Mouse (Mus musculus): ENCODE results near the gene St6galnac6.

St6galnac6 gene

DNA sequence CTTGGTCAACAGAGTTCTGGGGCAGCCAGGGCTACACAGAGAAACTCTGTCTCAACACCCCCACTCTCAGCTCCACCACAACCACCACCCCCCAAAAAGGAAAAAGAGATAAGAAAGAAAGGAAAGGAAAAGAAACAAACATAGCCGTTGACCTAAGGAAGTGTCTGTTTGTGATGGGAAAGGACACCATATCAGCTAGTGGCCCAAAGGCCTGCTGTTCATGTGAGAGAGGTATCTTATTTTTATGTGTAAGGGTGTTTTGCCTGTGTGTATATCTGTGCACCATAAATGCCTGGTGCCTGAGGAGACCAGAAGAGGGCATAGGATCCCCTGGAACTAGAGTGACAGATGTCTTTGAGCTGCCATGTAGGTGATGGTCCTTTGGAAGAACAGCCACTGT lies 40.1 kb downstream of the St6galnac6 start:
- no peak for DNase-seq (ENCODE audit: low read depth)

DNA sequence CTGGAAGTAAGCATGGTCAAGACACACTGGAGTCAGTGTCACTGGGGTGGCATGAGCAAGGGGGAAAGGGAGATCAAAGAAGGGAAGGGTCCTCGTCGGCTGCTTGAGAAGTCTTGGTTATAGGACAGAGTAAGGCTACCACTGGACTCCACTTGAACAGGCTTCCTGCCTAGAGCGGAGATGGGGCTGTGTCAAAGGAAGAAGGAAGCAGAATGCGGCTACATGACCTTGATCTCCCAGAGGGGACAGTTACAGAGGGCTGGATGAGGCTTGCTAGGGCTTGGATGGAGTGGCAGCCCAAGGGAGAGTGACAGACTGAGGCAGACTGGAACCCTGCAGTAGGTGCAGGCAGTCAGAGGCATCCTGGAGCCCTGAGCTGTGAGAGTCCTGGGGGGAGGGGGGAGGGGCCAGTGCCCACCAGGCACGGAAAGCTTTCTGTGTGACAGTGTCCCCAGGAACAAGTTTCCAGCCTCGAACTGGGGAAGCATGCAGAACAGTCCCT lies 41.1 kb downstream of the St6galnac6 start:
- no peak for DNase-seq (ENCODE audit: low read depth)

DNA sequence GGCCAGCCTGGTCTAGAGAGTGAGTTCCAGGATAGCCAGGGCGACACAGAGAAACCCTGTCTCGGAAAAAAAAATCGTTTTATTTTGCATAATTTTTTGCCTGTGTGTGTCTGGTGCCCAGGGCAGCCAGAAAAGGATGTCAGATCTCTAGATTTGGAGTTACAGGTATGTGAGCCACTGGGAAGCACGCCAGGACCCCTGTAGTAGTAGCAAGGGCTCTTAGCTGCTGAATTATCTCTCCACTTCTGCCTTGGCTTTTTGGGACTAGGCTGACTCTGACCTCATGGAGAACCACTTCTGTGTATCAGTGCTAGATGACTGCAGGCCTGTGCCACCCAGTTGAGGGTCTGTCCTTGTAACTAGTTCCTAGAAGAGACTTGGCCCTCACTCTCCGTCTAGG lies 42.3 kb downstream of the St6galnac6 start:
- DNase-seq (ENCODE audit: low read depth): no peak

DNA sequence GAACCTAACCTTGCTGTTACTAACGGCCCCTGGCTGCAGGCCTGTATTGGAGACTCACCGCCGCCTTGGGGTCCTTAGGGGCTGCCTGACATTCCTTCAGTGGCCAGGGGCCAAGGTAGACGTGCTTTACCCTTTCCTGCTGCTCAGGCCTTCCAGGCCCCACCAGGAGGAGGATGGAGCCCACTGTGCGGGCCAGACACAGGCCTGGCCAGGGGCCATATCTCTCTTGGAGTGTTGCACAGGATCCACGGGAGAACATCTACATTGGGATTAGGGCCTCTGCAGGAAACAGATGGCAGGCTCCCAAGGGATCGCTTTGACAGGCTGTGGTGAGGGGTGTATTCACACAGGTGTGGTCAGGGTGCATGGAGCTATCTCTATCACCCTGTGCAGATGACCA lies 43.3 kb downstream of the St6galnac6 start:
- no peak for DNase-seq (ENCODE audit: low read depth)

DNA sequence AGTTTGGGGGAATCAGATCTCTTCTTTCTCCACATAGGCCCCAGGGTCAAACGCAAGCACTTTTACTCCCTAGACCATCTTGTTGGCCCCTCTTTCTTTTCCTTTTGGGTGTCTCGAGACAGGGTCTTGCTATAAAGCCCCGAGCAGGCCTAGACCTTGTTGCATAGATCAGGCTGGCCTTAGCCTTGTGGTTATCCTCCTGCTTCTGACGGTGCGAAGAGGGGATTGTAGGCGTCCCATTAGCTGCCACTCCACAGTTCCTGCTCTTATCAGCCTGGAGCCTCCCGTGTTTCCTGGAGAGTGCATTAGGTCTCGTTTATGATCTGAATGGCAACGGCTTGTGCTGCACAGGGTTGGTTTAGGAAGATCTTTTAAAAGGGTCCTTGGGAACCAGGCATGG lies 44.6 kb downstream of the St6galnac6 start:
- no peak for DNase-seq (ENCODE audit: low read depth)

DNA sequence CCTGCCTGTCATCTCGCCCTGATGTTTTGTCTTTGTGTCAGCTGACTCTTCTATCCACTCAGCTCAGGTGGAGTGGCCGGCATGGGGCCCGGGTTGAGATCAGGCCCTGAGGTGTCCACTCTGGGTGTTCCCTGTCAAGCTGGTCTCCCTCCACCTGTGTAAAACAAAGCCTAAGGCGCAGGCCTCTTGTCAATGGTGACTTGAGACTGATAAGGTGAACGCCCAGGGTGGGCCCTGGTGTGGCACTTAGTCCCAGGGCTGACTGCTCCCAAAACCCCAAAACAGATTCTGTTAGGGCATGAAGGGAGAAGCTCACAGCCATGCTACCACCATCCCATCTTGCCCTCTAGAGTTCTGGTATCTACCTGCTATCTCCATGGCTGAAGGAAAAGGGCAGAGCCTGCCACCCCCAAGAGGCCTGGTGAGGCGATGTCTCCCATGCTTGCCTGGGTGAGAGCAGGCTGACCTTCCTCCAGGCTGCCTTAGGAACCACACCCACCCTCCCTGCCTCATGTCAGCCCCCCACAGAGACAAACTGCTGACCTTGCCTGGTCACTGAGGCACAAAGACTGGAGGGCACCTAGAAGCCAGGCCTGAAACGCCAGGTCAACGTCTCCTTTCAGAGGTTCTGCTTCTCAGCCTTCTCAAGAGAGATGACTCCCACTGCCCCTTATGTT lies 45.4 kb downstream of the St6galnac6 start:
- no peak for DNase-seq (ENCODE audit: low read depth)

DNA sequence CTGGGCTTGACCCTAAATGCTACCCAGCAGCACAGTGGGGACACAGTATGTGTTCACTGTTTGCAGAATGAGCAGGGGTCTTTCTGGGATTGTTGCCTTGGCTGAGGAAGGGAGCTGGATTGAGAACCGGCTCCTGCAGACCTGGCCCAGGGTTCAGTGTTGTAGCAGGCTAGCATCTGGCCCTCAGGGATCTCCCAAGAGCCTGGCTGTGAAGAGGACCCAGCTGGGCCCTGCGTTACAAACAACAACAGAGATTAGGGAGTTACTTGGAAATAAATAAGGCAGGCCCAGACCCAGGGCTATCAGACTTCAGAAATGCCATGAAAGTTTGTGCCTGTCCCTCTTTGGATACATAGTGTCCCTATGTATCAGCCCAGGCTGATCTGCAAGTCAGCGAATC lies 46.1 kb downstream of the St6galnac6 start:
- DNase-seq (ENCODE audit: low read depth): no peak

DNA sequence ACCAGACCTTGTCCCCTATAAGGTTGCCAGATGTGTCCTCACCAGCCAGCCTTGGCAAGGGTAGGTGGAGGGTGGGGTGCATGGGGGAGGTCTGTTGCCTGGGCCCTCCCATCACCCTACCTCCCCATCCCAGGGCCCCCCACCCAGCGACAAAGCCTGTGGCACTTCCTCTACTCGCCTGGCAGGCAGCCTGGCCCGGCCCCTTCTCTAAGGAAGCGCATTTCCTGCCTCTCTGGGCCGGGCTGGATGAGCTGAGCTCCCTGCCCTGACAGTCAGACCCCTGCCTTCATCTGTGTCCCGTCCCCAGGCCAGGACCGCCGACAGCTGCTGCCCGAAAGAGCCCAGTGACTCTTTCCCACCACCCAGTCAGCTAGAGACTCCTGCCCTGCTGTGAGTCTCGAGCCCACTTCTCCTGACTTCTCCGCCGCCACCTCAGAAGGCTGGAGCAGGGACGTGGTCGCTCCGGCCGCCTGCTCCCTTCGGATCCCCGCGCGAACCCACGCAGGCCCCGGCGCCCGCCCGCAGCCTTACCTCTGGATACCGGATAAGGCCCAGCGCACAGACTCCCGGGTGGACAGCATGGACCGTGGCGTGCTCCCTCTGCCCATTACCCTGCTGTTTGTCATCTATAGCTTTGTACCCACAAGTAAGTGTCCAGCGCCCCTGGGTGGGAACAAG lies 47.0 kb downstream of the St6galnac6 start, which contains the start of gene Eng:
TSS of gene Eng (plus strand) at position 217 of the 678 bp plus-strand sequence.
- no peak for DNase-seq (ENCODE audit: low read depth)

DNA sequence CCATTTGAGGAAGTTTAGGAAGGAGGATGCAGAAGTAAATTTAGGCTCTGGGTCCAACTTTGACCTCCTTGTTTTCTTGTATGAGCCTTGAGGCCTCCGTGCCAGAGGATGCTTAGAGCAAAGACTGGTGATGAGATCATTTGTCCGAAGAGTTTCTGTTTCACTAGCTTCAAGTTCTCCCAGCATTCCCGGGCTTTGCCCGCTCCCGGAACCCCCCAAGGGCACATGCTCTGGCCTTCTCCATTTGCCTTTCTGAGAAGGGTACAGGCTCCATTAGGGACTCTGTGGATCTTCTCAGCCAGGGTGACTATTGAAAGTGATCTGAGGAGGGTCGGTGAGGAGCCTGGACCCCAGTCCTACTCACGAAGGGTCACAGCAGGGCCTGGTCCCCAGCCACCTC lies 47.9 kb downstream of the St6galnac6 start:
- no peak for DNase-seq (ENCODE audit: low read depth)

DNA sequence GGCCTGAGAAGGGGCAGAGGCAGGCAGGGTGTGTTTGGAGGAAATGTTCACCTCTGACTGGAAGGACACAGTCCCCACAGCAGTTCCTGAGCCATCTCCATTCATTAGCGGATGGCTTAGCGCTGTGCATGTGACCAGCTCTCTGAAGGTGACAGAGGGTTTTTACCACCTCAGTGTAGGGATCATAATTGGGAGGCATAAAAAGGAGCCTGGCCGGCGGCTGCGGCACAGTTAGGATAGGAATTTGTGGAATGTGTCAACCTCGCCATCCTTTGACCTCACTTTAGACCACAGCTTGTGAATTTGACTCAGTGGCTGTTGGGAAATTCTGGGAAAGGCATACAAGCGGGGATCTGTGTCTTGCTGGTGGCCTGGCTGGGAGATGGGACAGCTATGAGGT lies 54.3 kb downstream of the St6galnac6 start:
- no peak for DNase-seq (ENCODE audit: low read depth)

DNA sequence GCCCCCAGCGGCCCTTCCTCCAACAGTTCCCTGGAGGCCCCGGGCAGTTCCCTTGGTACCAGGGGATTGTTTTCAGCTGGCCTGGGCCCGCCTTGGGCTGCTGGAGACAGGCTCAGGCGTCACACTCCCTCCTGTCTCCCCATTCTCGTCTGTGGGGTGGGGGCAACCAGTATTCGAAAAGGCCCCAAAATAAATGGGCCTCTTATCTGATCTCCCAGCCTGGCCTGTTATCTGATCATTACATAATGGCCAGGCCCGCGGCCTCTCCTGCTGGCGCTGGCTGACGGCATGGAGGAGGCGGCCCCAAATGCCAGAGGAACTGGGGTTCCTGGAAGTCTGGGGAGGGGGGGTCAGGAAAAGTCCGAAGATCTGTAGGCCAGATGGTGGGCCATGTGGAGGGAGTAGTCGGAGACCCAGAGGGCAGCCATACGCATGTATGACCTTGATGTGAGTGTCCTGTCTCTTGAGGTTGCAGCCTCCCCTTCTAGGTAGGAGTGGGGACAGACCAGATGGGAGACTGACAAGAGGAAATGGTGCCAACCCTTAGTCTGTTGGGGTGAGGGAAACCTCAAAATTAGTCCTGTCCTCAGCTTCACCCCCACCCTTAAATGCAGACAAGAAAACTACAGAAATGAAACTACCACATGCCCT lies 55.4 kb downstream of the St6galnac6 start:
- DNase-seq (ENCODE audit: low read depth): no peak

DNA sequence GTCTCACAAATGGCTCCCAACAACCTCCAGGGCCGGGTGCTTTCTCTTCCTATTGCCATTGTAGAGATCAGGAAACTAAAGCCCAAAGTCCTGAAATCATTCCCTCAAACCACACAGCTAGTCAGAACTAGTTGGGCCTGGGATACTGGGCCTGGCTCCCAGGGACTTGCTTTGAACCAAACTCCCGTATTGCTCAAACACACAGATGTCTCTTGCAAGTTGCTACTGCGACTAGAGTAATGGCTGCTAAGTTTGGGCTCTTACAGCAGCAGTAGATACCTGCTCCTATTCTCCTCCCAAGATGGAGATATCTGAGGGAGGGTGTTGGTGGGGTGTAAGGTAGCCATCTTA lies 55.9 kb downstream of the St6galnac6 start:
- peak; percentile 37 for DNase-seq (ENCODE audit: low read depth)

DNA sequence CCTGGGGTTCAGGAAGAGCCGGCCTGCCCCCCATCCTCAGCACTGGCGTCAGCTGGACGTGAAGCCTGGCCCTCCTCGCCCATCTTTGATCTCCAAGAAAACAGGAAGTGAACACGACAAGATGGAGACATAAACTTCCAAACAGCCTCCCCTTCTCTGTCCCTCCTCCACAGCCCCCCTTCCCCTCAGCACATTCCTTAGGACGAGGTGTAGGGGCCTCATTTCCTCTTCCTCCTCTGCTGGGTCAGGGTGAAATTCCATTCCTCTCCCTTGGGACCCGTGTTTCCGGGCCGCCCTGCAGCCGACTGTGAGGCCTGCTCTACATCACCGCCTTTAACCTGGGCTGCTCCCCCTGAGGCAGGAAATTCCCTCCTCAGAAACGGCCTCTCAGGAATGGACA lies 56.3 kb downstream of the St6galnac6 start:
- DNase-seq (ENCODE audit: low read depth): no peak

DNA sequence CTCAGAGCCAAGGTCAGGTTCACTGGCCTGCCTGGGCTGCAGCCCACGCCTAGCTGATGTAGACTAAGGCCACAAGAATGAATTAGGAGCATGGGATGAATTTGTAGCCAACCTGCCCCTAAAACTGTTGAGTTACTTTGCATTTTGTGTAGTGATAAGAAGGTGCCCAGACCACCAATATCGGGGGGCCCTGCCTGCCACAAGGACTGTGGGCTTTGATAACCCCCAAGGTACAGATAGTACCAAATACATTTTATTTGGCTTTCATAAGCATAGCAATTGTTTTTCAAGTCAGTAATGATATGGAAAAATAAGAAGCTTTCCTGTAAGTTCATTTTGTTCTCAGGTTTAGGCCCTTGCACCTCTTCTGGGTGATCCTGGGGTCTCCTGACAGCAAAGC lies 59.4 kb downstream of the St6galnac6 start:
- DNase-seq (ENCODE audit: low read depth): no peak

DNA sequence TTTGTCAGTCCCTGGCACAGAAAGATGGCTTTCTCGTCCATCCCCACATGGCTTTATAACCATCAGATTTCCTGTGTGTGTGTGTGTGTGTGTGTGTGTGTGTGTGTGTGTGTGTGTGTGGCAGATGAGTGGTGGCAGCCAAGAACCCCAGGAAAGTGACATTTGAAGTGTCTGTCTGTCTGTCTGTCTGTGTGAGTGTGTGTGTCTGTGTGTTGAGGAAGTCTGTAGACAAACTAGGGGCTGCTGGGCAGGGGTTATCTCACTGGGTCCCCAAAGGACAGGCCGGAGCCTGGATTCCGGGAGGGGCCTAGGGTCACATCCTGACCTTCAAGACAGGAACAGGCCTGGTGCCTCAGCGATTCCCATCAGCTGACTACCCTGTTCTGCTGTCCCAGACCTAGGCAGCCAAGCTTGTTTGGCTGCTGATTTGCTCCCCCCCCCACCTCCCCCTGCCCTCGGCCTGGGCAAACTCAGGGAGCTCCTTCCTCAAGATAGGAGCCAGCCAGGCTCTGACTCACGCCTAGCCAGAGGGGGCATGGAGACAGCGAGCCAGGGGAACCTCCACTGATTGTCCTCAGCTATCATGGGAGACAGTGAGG lies 62.1 kb downstream of the St6galnac6 start:
- DNase-seq (ENCODE audit: low read depth): peak; percentile 78

DNA sequence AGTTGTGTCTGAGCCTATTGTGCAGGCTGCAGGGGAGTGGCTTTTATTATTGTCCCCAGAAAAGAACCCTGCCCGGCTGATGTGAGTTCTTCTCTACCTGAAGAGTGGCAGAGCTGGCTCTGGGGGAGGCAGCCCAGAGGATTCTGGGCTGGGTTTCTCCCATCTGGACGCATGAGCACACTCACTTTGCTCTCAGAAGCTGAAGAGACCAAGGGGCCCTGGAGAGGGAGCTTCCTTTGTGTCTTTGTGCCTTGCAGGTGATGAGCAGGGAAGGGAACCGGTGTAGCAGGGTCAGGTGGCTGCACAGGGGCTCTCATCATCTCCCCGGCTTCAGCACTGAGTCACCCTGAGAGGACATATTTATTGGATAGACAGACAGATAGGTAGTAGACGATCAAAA lies 62.8 kb downstream of the St6galnac6 start:
- DNase-seq (ENCODE audit: low read depth): no peak

DNA sequence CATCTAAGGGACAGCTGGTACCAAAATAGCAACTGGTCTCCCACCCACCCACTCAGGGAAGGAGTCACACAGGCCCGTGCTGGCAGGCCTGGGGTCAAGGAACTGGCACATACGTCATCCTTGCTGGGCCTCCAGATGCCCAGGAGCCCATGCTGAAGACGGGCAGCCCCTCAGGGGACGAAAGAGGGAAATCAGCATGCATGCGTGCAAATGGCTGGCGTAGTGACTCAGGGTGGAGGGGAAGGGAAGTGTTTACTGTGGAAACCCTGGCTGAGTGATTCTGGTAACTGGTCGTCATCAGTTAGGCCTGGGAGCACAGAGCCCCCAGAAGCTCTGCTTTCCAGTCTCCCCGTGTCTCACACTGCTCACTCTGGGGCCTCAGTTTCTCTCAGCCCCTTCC lies 65.8 kb downstream of the St6galnac6 start:
- no peak for DNase-seq (ENCODE audit: low read depth)

DNA sequence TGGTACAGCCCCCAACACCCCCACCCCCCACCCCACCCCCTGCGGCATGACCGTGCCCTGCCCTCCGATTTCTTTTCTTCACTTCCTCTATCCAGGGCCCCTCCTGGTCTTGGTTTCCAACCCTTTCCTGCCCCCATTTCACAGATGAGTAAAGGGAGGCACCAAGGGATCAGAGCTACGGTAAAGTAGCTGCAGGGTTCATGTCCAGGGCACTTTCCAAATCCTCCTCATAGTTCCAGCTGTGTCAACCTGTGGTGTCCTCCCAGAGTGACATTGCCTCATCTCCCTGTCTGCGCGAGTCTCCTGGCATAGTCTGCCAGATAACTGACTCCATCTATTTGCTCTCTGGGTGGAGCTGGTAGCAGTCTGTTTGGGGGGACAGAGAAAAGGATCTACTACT lies 66.3 kb downstream of the St6galnac6 start:
- DNase-seq (ENCODE audit: low read depth): no peak

DNA sequence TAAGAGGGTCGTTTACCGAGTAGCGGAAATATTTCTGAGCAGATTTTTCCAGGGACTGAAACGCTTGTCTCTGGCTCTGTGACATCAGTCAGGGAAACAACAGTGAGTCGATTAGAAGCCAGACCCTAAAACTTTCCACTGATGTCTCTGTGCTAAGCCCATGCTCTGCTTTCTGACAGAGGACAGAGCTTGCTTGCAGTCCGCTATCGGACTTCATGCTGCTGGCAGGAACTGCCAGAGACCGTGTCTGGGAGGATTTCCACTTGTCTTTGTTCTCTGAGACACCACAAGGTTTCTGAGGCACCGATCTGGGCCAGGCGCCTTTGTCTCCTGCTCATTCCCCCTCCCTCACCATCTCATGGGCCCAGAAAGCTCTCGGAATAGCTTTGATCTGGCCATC lies 68.3 kb downstream of the St6galnac6 start:
- no peak for DNase-seq (ENCODE audit: low read depth)

DNA sequence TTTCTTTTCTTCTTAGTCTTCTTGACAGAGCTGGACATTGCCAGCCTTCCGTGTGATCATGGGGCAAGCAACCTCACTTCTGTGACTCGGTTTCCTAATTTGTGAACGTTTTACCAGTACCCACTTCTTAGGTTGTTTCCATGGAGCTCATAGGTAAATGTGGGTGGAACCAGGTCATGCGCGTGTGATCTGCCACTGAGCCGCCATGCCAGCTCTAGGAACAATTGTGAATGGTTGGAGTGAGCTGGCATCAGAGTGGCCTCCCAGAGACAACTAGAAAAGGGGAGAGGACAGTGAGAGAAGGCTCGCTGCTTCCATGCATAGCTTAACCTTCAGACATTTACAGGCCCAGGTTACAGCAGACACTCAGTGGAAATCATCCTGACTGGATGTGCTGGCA lies 68.7 kb downstream of the St6galnac6 start:
- DNase-seq (ENCODE audit: low read depth): no peak

DNA sequence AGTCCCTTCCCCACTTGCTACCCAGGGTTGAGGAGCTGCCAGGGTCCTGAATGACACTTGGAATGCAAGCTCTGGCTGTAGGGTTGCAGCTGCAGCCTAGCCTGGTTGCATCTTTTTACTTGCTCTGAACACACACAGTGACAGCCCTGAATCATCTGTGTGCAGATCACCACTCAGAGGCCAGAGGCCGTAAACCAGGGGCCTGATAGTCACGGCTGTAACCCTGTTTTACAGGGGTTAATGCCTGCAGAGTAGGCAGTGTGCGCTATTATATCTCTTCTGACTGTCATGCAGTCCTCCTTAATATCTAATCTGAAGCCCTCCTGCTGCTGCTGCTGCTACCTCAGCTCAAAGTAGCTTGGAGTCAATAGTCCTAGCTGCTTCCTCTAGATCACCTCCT lies 70.4 kb downstream of the St6galnac6 start:
- no peak for DNase-seq (ENCODE audit: low read depth)

Measured in NIH3T3 (cell line).